Mouse (Mus musculus) small intestine, adult 2 months (tissue): ENCODE results near the gene Scarb1. TPM values are rescaled to one million over a fixed set of nuclear protein-coding genes. Genes with fewer than 3 reads are reported as not detected.

Experiments
- H3K27ac ChIP-seq: fragments of 200-500 bp; 2 replicates; pipeline ENCODE4 v1.5.1; 2012; ENCODE audit warnings: low read depth, low read length, control low read depth, inconsistent platforms; ENCODE audit not compliant: insufficient read depth
- H3K27me3 ChIP-seq: fragments of 200-500 bp; 2 replicates; pipeline ENCODE4 v1.6.1; 2012; ENCODE audit warnings: mild to moderate bottlenecking, moderate library complexity, low read length, inconsistent platforms; ENCODE audit not compliant: control insufficient read depth, insufficient read depth
- H3K36me3 ChIP-seq: fragments of 200-500 bp; 2 replicates; pipeline ENCODE4 v1.6.1; 2012; ENCODE audit warnings: mild to moderate bottlenecking, low read length, control low read depth, inconsistent platforms; ENCODE audit not compliant: control insufficient read depth, insufficient read depth
- H3K4me1 ChIP-seq: fragments of 200-500 bp; 2 replicates; pipeline ENCODE4 v1.6.1; 2012; ENCODE audit warnings: low read length, inconsistent platforms, mixed read lengths; ENCODE audit not compliant: control insufficient read depth, insufficient read depth, insufficient read length
- H3K4me3 ChIP-seq: fragments of 200-500 bp; 2 replicates; pipeline ENCODE4 v1.5.1; 2012; ENCODE audit warnings: low read depth, mild to moderate bottlenecking, control low read depth, inconsistent platforms, low read length, moderate library complexity
- CTCF ChIP-seq: fragments of 200-500 bp; IDR thresholded peaks from 2 replicates; pipeline ENCODE4 v1.5.1; 2012; ENCODE audit warnings: low read depth, mild to moderate bottlenecking, control low read depth, inconsistent platforms, low read length, moderate library complexity, mixed read lengths; ENCODE audit not compliant: insufficient replicate concordance, insufficient read length; ENCODE audit errors: extremely low read depth
- POLR2A ChIP-seq: fragments of 200-500 bp; IDR thresholded peaks from 2 replicates; pipeline ENCODE4 v1.6.1; 2012; ENCODE audit warnings: low read depth, mild to moderate bottlenecking, control low read depth, inconsistent platforms, low read length, moderate library complexity
- WGBS: fragments of 180-500 bp; shearing (Covaris S2); methylation state at CpG from one replicate; pipeline ENCODE4 v1.1.7; 2018; 5-methylcytosine and 5-hydroxymethylcytosine counted together
- polyA plus RNA-seq: library from polyadenylated mRNA; depleted of rRNA; stranded (reverse); fragments of >200 nt; gene quantifications from 2 replicates; pipeline ENCODE4 v1.2.3, GENCODE M21; 2012

Scarb1 gene
- polyA plus RNA-seq, 1 experiment: 19.4 TPM

- peaks cover 4% of the 10 kb centered on the region; the same call in 1 of the 2 replicates for H3K27me3 ChIP-seq
- H3K4me1 ChIP-seq: no peaks in the 10 kb centered on the region
- 31% methylated on average over 13 of the region's 13 CpGs for WGBS
- no peaks in the 10 kb centered on the region for H3K36me3 ChIP-seq
- H3K27ac ChIP-seq: no peak overlapping the region
- TF ChIP-seq CTCF: no peak
- TF ChIP-seq POLR2A: no peak
- no peak overlapping the region for H3K4me3 ChIP-seq
These were observed 27.8 kb downstream of the Scarb1 start for GRCm38 (mm10) chr5:125312970-125313597.

DNA sequence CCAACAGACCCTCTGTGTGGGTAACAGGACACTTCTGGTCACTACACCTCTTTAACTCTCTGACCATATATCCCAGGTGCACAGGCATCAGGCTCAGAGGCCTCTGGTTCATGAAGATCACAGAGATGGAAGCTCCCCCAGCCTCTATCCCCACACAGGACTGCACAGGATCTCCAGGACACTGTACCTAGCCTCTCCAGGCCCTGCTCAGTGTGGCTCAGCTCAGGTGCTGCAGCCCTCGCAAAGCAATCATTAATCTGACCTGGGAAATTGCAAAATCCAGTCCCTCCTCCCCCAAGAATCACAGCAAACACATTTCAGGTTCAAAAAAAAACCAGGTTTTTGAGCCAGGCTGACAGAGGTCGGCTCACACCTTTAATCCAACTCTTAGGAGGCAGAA, 29.9 kb downstream of the Scarb1 start:
- TF ChIP-seq POLR2A (no peak), CTCF (no peak)
- Histone ChIP-seq H3K27ac (no peak overlapping the region), H3K27me3 (peaks cover 4% of the 10 kb centered on the region; the same call in 1 of the 2 replicates), H3K4me3 (no peak overlapping the region), H3K36me3 (no peaks in the 10 kb centered on the region), H3K4me1 (no peaks in the 10 kb centered on the region)
- 75% methylated on average over 2 of the region's 2 CpGs for WGBS

GRCm38 (mm10) chr5:125309193-125309592, 31.7 kb downstream of the Scarb1 start:
- WGBS: 56% methylated on average over 7 of the region's 7 CpGs
- Histone ChIP-seq H3K36me3 (no peaks in the 10 kb centered on the region), H3K27ac (no peak overlapping the region), H3K4me3 (no peak overlapping the region), H3K27me3 (peaks cover 9% of the 10 kb centered on the region), H3K4me1 (no peaks in the 10 kb centered on the region)
- TF ChIP-seq CTCF (no peak), POLR2A (no peak)

DNA sequence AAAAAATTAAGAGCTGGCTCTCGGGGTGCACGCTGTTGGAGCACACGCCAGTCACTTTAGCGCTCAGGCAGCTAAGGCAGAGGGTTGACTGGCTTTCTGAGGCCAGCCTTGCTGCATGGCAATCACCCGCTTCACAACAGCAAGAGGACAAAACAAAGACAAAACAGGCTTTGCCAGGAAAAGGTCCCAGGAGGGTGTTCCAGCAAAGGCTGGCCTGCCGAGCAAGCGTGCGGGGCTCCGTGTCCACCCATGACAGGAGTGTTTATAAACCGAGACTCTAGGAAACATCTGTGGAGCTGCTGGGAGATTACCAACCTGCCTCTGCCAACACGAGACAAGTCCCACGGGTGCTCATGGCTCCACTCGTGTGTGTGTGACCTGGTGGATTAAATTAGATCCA, 34.1 kb downstream of the Scarb1 start:
- TF ChIP-seq CTCF (no peak), POLR2A (no peak)
- H3K27me3 ChIP-seq: peaks cover 7% of the 10 kb centered on the region
- 81% methylated on average over 13 of the region's 13 CpGs for WGBS
- no peaks in the 10 kb centered on the region for H3K4me1 ChIP-seq
- no peak overlapping the region for H3K27ac ChIP-seq
- no peak overlapping the region; the same call in 1 of the 2 replicates for H3K4me3 ChIP-seq
- H3K36me3 ChIP-seq: no peaks in the 10 kb centered on the region

- 55% methylated on average over 7 of the region's 7 CpGs for WGBS
- no peaks in the 10 kb centered on the region for H3K36me3 ChIP-seq
- H3K4me1 ChIP-seq: no peaks in the 10 kb centered on the region
- no peak overlapping the region for H3K4me3 ChIP-seq
- H3K27ac ChIP-seq: no peak overlapping the region
- TF ChIP-seq POLR2A: no peak
- no peak for TF ChIP-seq CTCF
- peaks cover 7% of the 10 kb centered on the region for H3K27me3 ChIP-seq
These were observed 34.5 kb downstream of the Scarb1 start for GRCm38 (mm10) chr5:125306372-125306771.

- WGBS: 72% methylated on average over 14 of the region's 14 CpGs
- TF ChIP-seq POLR2A (no peak), CTCF (no peak)
- no peak overlapping the region for H3K4me3 ChIP-seq
- H3K4me1 ChIP-seq: no peaks in the 10 kb centered on the region
- no peak overlapping the region for H3K27ac ChIP-seq
- H3K36me3 ChIP-seq: no peaks in the 10 kb centered on the region
- H3K27me3 ChIP-seq: peaks cover 7% of the 10 kb centered on the region
These were observed 35.4 kb downstream of the Scarb1 start for GRCm38 (mm10) chr5:125305229-125306081.

DNA sequence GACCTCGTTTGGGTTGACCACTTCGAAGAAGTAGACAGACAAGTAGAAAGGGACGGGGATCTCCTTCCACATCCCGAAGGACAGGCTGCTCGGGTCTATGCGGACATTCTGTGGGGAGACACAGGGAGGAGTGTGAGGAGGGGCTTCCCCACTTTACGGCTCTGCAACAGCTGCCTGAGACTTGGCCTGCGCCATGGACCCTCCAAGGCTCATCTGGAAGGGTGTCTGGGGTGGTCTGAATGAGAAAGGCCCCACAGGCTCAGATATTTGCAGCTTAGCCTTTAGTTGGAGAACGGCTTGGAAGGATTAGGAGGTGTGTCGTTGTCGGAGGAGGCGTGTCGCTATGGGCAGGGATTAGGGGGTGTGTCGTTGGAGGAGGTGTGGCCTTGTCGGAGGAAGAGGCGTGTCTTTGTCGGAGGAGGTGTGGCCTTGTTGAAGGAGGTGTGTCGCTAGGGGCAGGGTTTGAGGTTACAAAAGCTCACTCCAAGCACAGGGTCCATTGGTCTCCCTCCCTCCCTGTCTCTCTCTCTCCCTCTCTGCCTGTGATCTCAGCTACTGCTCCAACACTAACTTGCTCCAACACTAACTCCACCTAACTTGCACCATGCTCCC, 36.5 kb downstream of the Scarb1 start:
- Histone ChIP-seq H3K4me3 (no peak overlapping the region), H3K4me1 (no peaks in the 10 kb centered on the region), H3K27ac (no peak overlapping the region), H3K36me3 (0 out of 2 replicates have a peak, but pooled peaks cover 2% of the 10 kb centered on the region), H3K27me3 (peaks cover 14% of the 10 kb centered on the region)
- WGBS: 44% methylated on average over 18 of the region's 18 CpGs
- TF ChIP-seq CTCF (no peak), POLR2A (no peak)
